Mouse (Mus musculus) embryonic fibroblast, embryonic 13.5 days (primary cell): ENCODE results near the gene Zfp786.
A peak's percentile ranks its signal among the peaks of the same experiment; 100 is the strongest.

Experiments used
- CTCF ChIP-seq: IDR thresholded peaks from 2 replicates; pipeline ENCODE4 v1.5.1; 2011; ENCODE audit warnings: mild to moderate bottlenecking, control low read depth, low read length, moderate library complexity, borderline replicate concordance; ENCODE audit not compliant: insufficient read depth
- POLR2A ChIP-seq: IDR thresholded peaks from 2 replicates; pipeline ENCODE4 v1.6.1; 2011; ENCODE audit warnings: low read depth, mild to moderate bottlenecking, control low read depth, low read length, moderate library complexity

- TF ChIP-seq POLR2A: peak; percentile 96
- no peak for TF ChIP-seq CTCF
Observed at GRCm38 (mm10) chr6:47787941-47788736, 42.5 kb downstream of the Zfp786 start.
